Mouse (Mus musculus) G1E (cell line): ENCODE results near the gene Mrps27.

ENCODE experiments used
- CTCF ChIP-seq: IDR thresholded peaks from 2 replicates; pipeline ENCODE4 v1.5.1; 2012; ENCODE audit warnings: low read depth, low read length, inconsistent platforms, mixed read lengths
- GATA1 ChIP-seq: IDR thresholded peaks from 2 replicates; pipeline ENCODE4 v1.6.1; 2012; ENCODE audit warnings: borderline replicate concordance, low read length, inconsistent platforms, mixed read lengths
- POLR2AphosphoS5 ChIP-seq: IDR thresholded peaks from 2 replicates; pipeline ENCODE4 v1.6.1; 2012; ENCODE audit warnings: low read depth, low read length, inconsistent platforms; ENCODE audit not compliant: insufficient replicate concordance

DNA sequence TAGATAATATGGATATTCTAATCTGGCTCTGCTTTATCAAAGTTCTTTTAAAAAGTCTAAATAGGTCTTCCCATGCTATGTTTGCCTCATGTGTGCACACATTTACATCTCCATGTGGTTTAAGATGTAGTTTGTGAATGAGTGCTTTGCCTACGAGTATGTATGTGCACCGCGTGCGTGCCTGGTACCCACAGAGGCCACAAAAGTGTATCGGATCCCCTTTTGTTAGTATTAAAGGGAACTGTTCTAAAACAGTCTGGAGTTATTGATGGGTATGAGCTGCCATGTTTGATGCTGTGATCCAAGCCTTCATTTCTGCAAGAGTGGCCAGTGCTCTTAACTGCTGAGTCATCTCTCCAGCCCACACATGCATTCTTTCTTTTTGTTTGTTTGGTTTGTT, 26.7 kb downstream of the Mrps27 start:
- TF ChIP-seq POLR2AphosphoS5 = no peak
- TF ChIP-seq CTCF = no peak
- TF ChIP-seq GATA1 = no peak
